Mouse (Mus musculus) central nervous system, embryonic 11.5 days (tissue): ENCODE data around the gene Hist1h3f. TPM values are rescaled to one million over a fixed set of nuclear protein-coding genes. Genes with fewer than 3 reads are reported as not detected.

Source experiments
- polyA plus RNA-seq: library from polyadenylated mRNA; depleted of rRNA; stranded (reverse); fragments of >200 nt; gene quantifications from 2 replicates; pipeline ENCODE4 v1.2.3, GENCODE M21; 2012; rRNA removed

Gene Hist1h3f
- polyA plus RNA-seq, 1 experiment: 6.2 TPM

Other genes starting within 250 kb of the Hist1h3f start
- gene Zfp322a, start 174.8 kb upstream of the Hist1h3f start, polyA plus RNA-seq: 21.3 and 30.9 TPM in 2 replicates
- gene Abt1, start 120.2 kb upstream of the Hist1h3f start, polyA plus RNA-seq: 8.8 and 10.0 TPM in 2 replicates
- gene Btn1a1, start 78.2 kb upstream of the Hist1h3f start, polyA plus RNA-seq: 0.07 and 0.31 TPM in 2 replicates
- gene Btn2a2, start 55.2 kb upstream of the Hist1h3f start, polyA plus RNA-seq: 0.34 and 0.82 TPM in 2 replicates
- 21.7 and 31.0 TPM in 2 replicates for gene Hist1h4h, start 13.0 kb upstream of the Hist1h3f start, polyA plus RNA-seq
- 189 and 273 TPM in 2 replicates for gene Hist1h2af, start 10.1 kb upstream of the Hist1h3f start, polyA plus RNA-seq
- 38.6 and 41.4 TPM in 2 replicates for gene Hist1h3g, start 8.6 kb upstream of the Hist1h3f start, polyA plus RNA-seq
- 3.2 and 6.3 TPM in 2 replicates for gene Hist1h2bh, start 660 bp upstream of the Hist1h3f start, polyA plus RNA-seq
- gene Hist1h4f, start 7.6 kb downstream of the Hist1h3f start, polyA plus RNA-seq: 19.4 and 22.4 TPM in 2 replicates
- gene Hist1h1d, start 9.2 kb downstream of the Hist1h3f start, polyA plus RNA-seq: 0.65 and 1.3 TPM in 2 replicates
- 41.5 and 49.2 TPM in 2 replicates for gene Hist1h3e, start 18.3 kb downstream of the Hist1h3f start, polyA plus RNA-seq
- gene Hist1h2ae, start 27.2 kb downstream of the Hist1h3f start, polyA plus RNA-seq: 17.0 and 26.2 TPM in 2 replicates
- gene Hist1h2bg, start 27.3 kb downstream of the Hist1h3f start, polyA plus RNA-seq: 14.7 and 42.2 TPM in 2 replicates
- gene Hist1h2bf, start 30.1 kb downstream of the Hist1h3f start, polyA plus RNA-seq: 8.0 and 18.9 TPM in 2 replicates
- gene Hist1h2ad, start 30.3 kb downstream of the Hist1h3f start, polyA plus RNA-seq: 2.4 and 8.0 TPM in 2 replicates
- gene Hist1h3d, start 31.7 kb downstream of the Hist1h3f start, polyA plus RNA-seq: 21.2 and 34.9 TPM in 2 replicates
- 10.3 and 11.7 TPM in 2 replicates for gene Hist1h4d, start 37.5 kb downstream of the Hist1h3f start, polyA plus RNA-seq
- gene Hist1h2be, start 77.1 kb downstream of the Hist1h3f start, polyA plus RNA-seq: 1.9 and 4.2 TPM in 2 replicates
- 11.1 and 13.7 TPM in 2 replicates for gene Hist1h1e, start 78.5 kb downstream of the Hist1h3f start, polyA plus RNA-seq
- gene Hist1h2ac, start 139.9 kb downstream of the Hist1h3f start, polyA plus RNA-seq: 1.2 and 2.0 TPM in 2 replicates
- 17.0 and 27.2 TPM in 2 replicates for gene Hist1h2bc, start 140.1 kb downstream of the Hist1h3f start, polyA plus RNA-seq
- 0.11 and 0.17 TPM in 2 replicates for gene Hist1h1t, start 151.8 kb downstream of the Hist1h3f start, polyA plus RNA-seq
- 7.5 and 10.3 TPM in 2 replicates for gene Hist1h4c, start 154.4 kb downstream of the Hist1h3f start, polyA plus RNA-seq
- gene Hfe, start 166.8 kb downstream of the Hist1h3f start, polyA plus RNA-seq: 1.8 and 1.9 TPM in 2 replicates
- 13.2 and 15.1 TPM in 2 replicates for gene Hist1h1c, start 194.8 kb downstream of the Hist1h3f start, polyA plus RNA-seq
- 51.1 and 52.4 TPM in 2 replicates for gene Hist1h3c, start 201.6 kb downstream of the Hist1h3f start, polyA plus RNA-seq
- gene Hist1h2bb, start 202.7 kb downstream of the Hist1h3f start, polyA plus RNA-seq: 6.3 and 16.8 TPM in 2 replicates
- 44.2 and 53.2 TPM in 2 replicates for gene Hist1h2ab, start 207.1 kb downstream of the Hist1h3f start, polyA plus RNA-seq
- 52.8 and 64.6 TPM in 2 replicates for gene Hist1h3b, start 208.2 kb downstream of the Hist1h3f start, polyA plus RNA-seq
- 29.2 and 64.2 TPM in 2 replicates for gene Hist1h4b, start 213.0 kb downstream of the Hist1h3f start, polyA plus RNA-seq
- gene Hist1h4a, start 217.2 kb downstream of the Hist1h3f start, polyA plus RNA-seq: 7.3 and 15.7 TPM in 2 replicates
- 31.4 and 33.8 TPM in 2 replicates for gene Hist1h3a, start 218.3 kb downstream of the Hist1h3f start, polyA plus RNA-seq
- gene Hist1h1a, start 219.6 kb downstream of the Hist1h3f start, polyA plus RNA-seq: 9.1 and 22.2 TPM in 2 replicates
- gene Trim38, start 225.9 kb downstream of the Hist1h3f start, polyA plus RNA-seq: not detected in 2 replicates